Mouse (Mus musculus) layer of hippocampus, adult 11-12 months (tissue): Measurements from ENCODE around the gene Actl7b.

Experiments used
- DNase-seq: peaks from one replicate; pipeline ENCODE4 v3.0.0; 2022; ENCODE audit warnings: low spot score

The Actl7b gene

DNA sequence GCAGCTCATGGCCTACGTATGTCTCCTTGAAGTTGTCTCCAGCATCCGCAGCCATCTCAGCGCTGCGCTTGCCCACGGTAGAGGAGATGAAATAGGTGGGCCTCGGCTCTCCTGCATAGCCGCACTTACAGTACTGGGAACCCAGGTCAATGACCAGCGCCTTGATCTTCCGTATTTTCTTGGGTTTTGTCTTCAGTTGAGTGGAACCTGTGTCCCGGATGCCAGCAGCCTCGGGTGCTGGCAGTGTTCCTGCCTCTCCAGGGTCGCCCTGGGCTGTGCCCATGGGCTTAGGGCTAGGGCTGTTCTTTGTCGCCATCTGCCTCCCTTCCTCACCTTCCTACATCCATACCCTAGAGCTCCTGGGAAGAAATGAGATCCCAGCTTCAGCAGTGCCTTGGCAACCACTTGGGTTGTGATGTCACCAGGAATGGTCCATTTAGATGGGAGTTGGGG, at the start of gene Actl7b:
TSS of gene Actl7b (minus strand) at position 403 of the 453 bp plus-strand sequence.
- no peak for DNase-seq

DNA sequence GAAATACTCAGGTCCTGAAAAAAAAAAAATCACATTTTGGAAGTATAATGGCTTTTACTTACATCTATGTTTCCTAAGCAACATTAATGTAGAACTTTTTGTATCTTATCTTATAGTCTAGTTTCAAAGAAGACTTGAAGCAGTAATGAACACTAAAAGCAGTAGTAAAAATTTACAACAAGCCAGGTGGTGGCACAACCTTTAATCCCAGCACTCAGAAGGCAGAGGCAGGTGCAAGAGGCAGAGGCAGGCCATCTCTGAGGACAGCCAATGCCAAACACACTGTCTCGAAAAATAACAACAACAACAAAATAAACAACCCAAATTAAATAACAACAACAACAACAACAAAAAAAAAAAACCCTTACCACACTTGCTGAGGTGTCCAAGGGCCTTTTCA, 29.8 kb upstream of the Actl7b start:
- no peak for DNase-seq

DNA sequence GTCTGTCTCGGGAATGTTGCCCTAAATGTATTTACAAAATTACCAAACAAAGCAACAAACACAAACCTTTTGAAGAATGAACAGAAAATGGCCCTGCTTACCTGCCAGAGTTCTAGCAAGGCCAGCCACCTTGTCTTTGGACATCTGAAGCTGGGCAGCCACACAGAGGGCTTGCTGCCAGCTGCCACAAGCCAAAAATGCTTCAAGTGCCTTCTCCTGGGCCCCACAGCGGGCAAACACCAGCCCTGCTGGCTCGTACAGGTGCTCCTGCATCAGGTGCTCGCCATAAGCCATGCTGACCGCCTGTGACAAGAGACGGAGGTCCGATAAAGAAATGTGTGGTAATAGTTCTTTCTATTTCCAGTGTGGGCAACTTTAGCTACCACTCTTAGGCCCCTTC, 27.7 kb upstream of the Actl7b start:
- no peak for DNase-seq

DNA sequence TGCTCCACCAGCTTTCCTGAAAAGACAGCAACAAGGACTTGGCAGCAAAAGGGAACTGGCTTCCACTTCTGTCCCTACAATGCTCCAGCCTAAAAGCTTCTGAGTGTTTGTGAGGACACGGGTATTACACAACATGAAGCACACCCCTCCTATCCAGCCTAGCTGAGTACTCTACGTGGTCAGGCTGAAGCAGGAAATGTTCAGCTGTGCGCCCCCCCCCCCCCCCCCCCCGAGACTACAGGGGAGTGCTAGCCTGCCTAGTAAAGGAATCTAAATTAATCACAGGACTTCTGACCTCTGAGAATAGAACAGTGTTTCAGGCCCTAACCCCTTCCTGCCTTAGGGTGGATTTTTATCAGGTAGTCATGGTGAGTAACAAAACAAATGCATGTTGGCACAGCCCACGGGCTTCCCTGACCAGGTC, 26.6 kb upstream of the Actl7b start:
- no peak for DNase-seq

DNA sequence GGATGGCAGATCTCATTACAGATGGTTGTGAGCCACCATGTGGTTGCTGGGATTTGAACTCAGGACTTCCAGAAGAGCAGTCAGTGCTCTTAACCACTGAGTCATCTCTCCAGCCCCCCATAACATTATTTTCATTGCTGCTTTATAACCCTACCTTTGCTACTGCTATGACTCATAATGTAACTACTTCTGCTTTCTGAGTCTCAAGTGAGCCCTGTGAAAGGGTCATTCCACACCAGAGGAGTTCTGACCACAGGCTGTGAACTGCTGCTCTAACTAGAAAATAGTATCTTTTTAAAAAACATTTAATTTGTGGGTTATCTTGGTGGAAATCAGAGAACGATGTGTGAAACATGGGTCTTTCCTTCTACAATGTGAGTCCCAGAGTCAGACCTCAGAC, 16.4 kb upstream of the Actl7b start:
- no peak for DNase-seq

DNA sequence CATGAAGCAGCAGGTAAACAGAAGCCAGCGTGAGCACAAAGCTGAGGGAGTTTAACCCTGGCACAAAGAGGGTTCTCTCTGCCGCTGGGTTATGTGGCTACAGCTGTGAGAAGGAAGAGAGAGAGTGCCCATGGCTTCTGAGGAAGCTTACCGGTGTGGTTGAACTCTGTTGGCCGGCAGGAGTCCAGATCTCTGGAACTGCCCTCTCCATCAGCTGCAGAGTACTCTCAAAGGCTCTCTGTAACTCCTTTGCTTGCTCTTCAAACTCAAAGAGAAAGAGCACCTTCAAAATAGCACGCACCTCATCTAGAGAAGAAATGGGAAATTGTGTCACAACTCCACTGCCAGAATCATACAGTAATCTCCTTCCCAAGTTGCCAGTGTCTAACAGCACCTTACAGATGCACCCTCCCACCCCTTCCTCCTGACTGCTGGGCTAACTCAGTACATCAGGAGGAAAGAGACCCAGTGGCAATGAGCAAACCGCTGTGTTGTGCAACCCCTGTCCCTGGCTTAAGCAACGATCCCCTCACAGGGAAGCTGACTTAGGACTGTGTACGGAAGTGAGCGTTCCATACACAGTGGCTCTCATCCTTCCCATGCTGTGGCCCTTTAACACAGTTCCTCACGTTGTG, 15.8 kb upstream of the Actl7b start:
- DNase-seq = peak; percentile 51

DNA sequence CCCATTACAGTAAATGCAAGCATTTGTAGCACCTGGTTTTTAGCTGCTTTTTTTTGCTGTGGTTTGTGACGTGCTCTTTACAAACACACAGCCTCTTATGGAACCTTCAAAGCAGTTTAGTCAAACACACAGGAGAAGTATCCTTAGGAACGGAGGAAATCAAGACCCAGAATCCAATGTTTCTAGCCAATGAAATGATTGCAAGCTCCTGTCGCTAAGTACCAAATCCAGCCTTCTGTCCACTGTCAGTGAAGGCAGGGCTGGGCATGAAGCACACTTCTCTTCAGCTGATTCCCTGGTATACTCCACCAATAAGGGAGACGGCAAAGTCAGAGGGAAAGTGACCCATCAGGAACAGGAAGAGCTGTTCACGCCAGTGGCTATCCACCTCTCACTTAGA, 14.8 kb upstream of the Actl7b start:
- no peak for DNase-seq

DNA sequence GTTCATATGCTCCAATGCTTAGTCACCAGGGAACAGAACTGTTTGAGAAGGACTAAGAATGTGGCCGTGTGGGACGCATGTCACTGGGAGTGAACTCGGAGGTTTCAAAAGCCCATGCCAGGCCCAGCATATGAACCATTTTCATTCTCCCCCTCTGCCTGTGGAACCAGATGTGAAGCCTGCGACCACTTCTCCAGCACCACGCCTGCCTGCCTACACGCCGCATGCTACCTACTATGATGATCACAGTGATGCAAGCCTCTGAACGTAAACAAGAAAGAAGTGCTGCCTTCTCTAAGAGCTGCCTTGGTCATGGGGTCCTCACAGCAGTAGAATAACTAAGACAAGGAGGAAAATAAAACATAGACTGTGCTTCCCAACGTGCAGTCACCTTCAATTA, 6.2 kb upstream of the Actl7b start:
- no peak for DNase-seq

DNA sequence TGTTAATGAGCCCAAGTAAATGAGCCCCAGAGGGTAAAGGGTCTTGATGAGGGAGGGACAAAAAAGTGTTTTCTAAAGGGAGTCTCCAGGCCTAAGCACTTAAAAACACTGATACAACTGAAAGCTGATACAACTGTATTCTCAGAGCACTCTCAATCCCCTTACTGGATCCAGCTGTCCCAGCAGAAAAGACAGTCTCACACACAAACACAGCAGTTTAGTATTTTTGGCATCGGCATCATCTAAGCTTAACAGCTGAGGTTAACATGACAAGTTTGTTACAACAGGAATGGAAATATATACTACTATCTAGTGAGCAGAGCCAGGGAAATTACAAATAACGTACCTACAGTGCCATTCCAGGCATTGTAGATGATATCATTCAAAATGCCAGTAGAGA, 5.1 kb upstream of the Actl7b start:
- no peak for DNase-seq

DNA sequence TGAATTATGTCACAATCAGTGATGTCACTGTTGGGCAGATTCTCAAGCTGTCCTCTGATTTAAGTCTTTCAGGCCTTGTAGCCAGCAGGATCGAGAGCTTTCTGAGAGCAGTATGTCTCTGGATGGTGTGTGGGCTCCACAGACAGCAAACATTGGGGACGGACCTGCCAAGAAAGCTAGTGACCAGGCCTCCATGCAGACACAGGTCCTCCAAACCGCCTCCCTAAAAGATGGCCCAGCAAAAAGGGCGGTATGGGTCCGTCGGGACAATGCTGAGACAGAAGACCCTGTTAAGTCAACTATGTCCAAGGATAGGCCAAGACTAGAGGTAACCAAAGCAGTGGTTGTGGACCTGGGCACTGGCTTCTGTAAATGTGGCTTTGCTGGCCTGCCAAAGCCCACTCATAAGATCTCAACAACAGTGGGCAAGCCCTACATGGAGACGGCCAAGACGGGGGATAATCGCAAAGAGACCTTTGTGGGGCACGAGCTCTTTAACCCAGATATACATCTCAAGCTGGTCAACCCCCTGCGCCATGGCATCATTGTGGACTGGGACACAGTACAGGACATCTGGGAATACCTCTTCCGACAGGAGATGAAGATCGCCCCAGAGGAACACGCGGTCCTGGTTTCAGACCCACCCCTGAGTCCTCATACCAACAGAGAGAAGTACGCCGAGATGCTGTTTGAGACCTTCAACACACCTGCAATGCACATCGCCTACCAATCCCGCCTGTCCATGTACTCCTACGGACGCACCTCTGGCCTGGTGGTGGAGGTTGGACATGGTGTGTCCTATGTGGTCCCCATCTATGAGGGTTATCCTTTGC, 2.3 kb upstream of the Actl7b start, which contains the start of gene Actl7a:
TSS of gene Actl7a (plus strand) at position 51 of the 833 bp plus-strand sequence.
- no peak for DNase-seq

DNA sequence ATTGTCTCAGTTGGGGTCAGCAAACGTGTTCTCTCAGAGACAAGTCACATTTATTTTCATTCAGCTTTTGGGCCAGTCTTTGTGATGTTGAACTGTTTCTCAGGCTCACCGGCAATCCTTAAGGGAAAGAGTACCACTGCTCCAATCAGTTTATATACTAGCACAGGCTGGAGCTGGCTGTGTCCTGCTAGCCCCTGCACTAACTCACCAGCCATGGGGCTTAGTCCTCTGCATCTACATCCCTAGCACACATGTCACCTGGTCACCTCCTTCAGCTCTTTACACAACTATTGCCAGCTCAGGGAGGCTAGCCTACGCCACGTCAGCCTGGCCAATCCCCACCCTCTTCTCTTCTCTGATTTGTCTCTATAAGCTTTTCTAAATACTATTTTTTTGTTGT, 1.5 kb upstream of the Actl7b start:
- DNase-seq = no peak

DNA sequence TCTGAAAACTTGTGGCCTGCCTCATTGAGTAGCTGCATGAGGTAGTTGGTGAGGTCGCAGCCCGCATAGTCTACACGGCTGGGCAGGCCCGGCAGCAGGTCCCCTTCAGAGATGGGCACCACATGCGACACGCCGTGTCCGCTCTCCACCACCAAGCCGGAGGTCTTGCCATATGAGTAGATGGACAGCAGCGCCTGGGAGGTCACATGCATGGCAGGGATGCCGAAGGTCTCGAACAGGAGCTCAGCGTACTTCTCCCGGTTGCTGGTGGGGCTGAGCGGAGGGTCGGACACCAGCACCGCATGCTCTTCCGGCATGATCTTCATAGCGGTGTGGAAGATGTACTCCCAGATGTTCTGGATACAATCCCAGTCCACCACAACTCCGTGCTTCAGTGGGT, 632 bp downstream of the Actl7b start:
- no peak for DNase-seq

DNA sequence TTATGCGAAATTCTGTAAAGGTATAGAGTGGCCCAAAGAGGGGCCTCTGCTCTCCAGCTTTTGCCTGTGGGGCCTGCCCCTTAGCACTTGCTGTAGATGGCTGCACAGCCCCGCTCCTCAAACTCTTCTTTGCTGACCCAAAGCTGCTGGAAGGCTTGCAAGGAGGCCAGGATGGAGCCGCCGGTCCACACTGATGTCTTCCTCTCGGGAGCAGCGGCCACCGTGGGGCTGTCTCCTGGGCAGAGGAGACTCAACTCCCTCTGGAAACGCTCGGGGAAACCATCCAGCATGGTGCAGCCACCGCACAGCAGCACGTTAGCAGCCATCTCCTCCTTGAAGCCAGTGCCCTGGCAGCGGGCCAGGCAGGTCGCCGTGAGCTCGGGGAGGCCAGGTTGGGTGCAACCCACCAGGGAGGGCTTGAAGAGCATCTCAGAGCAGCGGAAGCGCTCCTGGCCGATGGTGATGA, 1.2 kb downstream of the Actl7b start, which contains the start of gene Gm26657:
TSS of gene Gm26657 (plus strand) at position 51 of the 466 bp plus-strand sequence.
- DNase-seq = no peak

DNA sequence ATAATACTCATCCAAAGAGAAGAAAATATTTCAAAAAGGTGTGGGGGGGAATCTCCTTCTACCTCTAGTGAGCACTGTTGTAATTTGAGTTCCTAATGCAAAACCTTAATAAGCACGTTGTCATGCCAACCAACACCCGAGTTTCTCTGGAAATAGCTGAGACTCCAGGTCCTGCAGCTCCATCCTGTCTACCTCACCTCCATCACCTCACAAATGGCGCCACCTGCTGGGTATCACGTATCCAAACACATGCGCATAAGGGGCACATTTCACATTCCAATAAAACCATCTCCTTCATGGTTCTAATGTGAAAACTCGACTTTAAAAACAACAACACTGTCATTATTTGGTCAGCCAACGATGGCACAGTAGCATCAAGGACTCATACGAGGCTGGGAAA, 15.4 kb downstream of the Actl7b start:
- no peak for DNase-seq

DNA sequence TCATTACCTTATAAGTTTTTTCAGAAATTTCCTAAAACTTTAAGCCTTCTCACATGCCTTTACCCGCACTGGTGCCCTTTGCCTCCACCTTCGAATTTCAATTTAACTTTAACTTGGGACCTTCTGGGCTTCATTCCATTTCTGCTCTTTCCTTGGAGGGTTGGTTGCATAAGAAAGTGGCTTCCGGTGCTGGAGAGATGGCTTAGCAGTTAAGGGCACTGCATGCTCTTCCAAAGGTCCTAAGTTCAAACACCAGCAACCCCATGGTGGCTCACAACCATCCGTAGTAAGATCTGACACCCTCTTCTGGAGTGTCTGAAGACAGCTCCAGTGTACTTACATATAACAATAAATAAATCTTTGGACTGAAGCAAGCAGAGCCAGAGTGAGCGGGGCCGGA, 18.0 kb downstream of the Actl7b start:
- no peak for DNase-seq

DNA sequence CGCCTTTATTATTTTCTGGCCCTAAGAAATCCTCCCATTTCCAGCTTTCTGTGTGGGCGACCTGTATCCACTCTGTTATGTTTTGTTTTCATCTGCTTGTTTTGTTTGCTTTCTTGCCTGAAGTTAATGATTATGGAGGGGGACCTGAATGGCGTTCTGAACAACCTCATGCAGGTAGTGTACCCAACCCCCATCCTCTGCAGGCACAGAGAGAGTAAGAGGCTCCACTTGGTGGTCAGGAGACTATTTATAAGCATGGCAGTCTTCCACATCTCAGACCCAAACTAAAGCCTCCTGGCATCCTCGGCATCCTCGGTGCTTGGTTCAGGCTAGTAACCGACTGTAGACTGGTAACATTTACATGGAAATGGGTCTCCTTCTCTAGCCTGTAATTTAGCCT, 18.9 kb downstream of the Actl7b start:
- no peak for DNase-seq

DNA sequence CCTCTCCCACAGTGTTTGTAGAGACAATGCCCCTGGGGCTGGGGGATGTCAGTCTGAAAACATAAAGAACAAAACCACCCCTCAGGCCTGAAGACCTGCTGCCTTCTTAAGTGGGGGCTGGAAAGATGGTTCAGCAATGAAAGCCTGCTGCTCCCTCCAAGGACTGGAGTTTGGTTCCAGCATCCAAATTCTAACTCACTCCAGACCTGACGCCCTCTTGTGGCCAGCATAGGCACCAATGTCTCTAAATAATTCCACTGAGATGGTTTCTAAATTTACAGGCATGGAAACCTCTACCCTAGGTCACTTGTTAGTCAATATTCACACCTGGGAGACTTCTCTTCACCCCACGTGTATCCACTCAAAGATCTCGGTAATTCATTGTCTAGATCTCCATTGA, 19.8 kb downstream of the Actl7b start:
- DNase-seq = no peak

DNA sequence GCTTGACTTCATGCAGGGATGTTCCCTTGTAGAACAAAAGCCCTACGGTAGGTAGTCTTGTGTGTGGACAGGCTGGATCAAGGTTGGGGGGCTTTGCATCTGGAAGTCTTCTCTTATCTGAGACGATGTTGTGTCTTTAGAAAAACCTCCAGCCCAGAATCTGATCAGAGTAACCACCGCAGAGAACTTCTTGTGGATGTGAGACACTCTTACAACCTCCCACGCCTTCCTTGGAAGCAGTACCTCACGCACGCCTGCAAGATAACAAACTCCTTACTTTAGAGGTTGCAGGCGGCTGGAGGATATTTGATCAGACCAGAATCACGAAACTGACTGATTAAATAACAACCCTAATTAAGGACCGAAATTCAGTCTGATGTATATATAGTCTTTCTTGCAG, 20.8 kb downstream of the Actl7b start:
- no peak for DNase-seq

DNA sequence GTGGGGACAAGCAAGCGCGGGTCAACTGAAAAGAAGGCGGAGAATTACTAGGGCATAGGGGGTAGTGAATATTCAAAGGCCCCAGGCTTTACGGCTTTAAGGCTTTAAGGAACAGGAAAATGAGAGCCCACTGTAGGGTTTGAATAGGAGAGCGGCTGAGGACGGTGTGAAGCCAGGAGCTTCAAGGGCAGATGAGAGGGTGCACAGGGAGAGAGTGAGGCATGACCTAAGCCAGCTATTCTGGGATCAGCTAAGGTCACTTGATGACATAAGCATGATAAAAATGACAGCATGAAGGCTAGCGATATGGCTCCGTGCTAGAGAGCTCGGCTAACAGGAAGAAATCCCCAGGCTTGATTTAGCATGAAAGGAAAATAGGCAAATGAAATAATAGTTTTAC, 21.8 kb downstream of the Actl7b start:
- no peak for DNase-seq

DNA sequence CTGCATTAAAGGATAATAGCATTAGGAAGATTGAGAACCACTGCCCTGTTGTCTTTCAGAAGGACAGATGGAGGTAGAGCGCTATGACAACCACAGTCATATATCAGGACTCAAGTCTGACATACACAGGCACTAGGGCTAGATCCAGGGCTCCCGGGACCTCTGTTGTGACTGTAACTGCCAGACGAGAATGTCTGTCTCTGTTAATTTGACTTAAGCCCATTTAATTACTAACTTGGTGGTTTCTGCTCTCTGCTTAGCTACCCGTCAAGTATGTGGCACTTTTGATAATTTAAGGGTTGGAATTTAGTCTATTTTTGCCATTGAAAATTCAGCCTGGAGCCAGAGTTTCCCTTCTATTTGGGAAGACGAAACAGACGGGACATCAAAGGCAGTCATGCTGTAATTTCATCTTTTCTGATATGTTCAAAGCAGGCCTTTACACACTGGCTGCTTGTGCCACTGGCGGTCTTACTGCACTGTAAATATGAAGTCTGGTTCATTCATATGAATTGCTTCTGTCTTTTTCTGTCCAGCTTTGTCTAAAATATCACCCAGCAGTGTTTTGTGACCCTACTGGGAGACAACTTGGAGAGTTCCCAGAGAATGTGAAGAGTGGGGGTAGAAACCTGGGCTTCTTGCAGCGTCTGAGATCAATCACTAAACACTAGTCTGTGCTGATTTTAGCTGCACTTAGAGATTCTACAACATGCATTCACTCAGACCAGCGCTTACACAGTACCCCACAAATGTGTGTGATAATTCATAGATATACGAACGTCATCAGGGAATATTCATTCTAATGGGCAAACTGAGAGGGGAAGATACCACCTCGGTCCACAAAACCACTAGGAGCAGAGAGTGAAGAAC, 22.4 kb downstream of the Actl7b start:
- DNase-seq = no peak

DNA sequence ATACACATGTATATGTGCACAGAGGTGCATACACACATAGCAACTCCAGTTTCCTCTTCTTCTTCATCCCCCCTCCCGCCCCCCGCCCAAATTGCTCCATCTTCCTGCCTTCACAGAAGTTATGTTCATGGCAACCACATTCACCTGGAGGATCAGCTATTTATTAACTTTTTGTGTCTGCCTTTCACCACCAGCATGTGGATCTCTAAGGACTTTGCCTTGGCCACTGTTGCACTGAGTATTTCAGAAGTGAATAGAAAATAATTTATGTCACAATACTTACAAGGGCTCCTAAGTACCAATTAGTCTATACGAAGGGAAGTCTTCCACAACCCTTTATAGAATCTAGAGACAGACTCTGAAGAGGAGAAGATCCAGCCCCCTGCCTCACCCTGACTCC, 23.3 kb downstream of the Actl7b start:
- DNase-seq = no peak

DNA sequence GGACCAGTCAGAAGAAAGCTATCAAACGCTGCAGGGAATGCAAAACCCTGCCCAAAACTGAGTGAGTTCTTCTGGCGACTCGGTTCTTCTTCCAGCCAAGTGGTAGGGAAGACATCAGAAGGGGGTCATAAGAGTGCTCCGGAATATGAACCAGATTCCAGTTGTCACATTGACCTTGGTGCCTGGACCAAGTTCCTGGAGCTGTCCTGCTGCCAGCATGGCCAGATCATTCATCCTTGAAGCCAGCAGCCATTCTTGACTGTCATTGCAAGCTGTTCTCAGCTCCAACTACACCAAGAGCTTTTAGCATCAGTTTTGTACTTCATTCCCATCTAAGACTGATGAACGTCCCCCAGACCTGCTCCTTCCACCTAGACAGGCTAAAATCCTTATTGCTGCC, 24.4 kb downstream of the Actl7b start:
- no peak for DNase-seq
